Mouse (Mus musculus): ENCODE results near the gene Nat10. TPM values are rescaled to one million over a fixed set of nuclear protein-coding genes. Genes with fewer than 3 reads are reported as not detected.

Gene Nat10
- polyA plus RNA-seq, 1 experiment = 0.52 TPM

- H3K36me3 ChIP-seq (ENCODE audit: control insufficient read depth) = no peaks in the 10 kb centered on the region
- TF ChIP-seq TAL1 (IDR thresholded peaks at IDR 0.05; ENCODE audit: low read length) = no peak
- no peak for TF ChIP-seq GATA1 (IDR thresholded peaks at IDR 0.05; ENCODE audit: low read length)
- peaks cover 2% of the 10 kb centered on the region for H3K4me1 ChIP-seq (ENCODE audit: control insufficient read depth)
- no peak overlapping the region for H3K4me3 ChIP-seq (replicated peaks)
- no peaks in the 10 kb centered on the region for H3K9me3 ChIP-seq (ENCODE audit: control insufficient read depth, low read length)
- no peaks in the 10 kb centered on the region for H3K27me3 ChIP-seq (ENCODE audit: control insufficient read depth)
Observed at GRCm38 (mm10) chr2:103690425-103690824, 70.6 kb downstream of the Nat10 start.

GRCm38 (mm10) chr2:103687888-103688287 lies 73.2 kb downstream of the Nat10 start:
- TF ChIP-seq GATA1 (IDR thresholded peaks at IDR 0.05; ENCODE audit: low read length) = no peak
- TF ChIP-seq TAL1 (IDR thresholded peaks at IDR 0.05; ENCODE audit: low read length) = no peak
- H3K4me3 ChIP-seq (replicated peaks) = no peak overlapping the region
- no peaks in the 10 kb centered on the region for H3K9me3 ChIP-seq (ENCODE audit: control insufficient read depth, low read length)
- H3K4me1 ChIP-seq (ENCODE audit: control insufficient read depth) = peaks cover 8% of the 10 kb centered on the region
- H3K27me3 ChIP-seq (ENCODE audit: control insufficient read depth) = no peaks in the 10 kb centered on the region
- no peaks in the 10 kb centered on the region; the same call in 1 of the 2 replicates for H3K36me3 ChIP-seq (ENCODE audit: control insufficient read depth)

- Histone ChIP-seq H3K36me3 (ENCODE audit: control insufficient read depth) (no peaks in the 10 kb centered on the region; the same call in 1 of the 2 replicates), H3K9me3 (ENCODE audit: control insufficient read depth, low read length) (no peaks in the 10 kb centered on the region), H3K4me3 (replicated peaks) (no peak overlapping the region), H3K4me1 (ENCODE audit: control insufficient read depth) (peaks cover 8% of the 10 kb centered on the region), H3K27me3 (ENCODE audit: control insufficient read depth) (no peaks in the 10 kb centered on the region)
- TF ChIP-seq TAL1 (IDR thresholded peaks at IDR 0.05; ENCODE audit: low read length) (no peak), GATA1 (IDR thresholded peaks at IDR 0.05; ENCODE audit: low read length) (no peak)
Observed at GRCm38 (mm10) chr2:103687143-103687542, 73.9 kb downstream of the Nat10 start.

GRCm38 (mm10) chr2:103685581-103685980 lies 75.5 kb downstream of the Nat10 start:
- Histone ChIP-seq H3K9me3 (ENCODE audit: control insufficient read depth, low read length) (no peaks in the 10 kb centered on the region), H3K4me3 (replicated peaks) (no peak overlapping the region), H3K4me1 (ENCODE audit: control insufficient read depth) (peaks cover 8% of the 10 kb centered on the region), H3K36me3 (ENCODE audit: control insufficient read depth) (no peaks in the 10 kb centered on the region; the same call in 1 of the 2 replicates), H3K27me3 (ENCODE audit: control insufficient read depth) (no peaks in the 10 kb centered on the region)
- TF ChIP-seq GATA1 (IDR thresholded peaks at IDR 0.05; ENCODE audit: low read length) (no peak), TAL1 (IDR thresholded peaks at IDR 0.05; ENCODE audit: low read length) (no peak)

GRCm38 (mm10) chr2:103684926-103685577 lies 76.0 kb downstream of the Nat10 start:
- H3K4me1 ChIP-seq (ENCODE audit: control insufficient read depth) = peaks cover 8% of the 10 kb centered on the region
- no peak overlapping the region for H3K4me3 ChIP-seq (replicated peaks)
- H3K9me3 ChIP-seq (ENCODE audit: control insufficient read depth, low read length) = no peaks in the 10 kb centered on the region
- no peaks in the 10 kb centered on the region; the same call in 1 of the 2 replicates for H3K36me3 ChIP-seq (ENCODE audit: control insufficient read depth)
- no peaks in the 10 kb centered on the region for H3K27me3 ChIP-seq (ENCODE audit: control insufficient read depth)
- no peak for TF ChIP-seq GATA1 (IDR thresholded peaks at IDR 0.05; ENCODE audit: low read length)
- TF ChIP-seq TAL1 (IDR thresholded peaks at IDR 0.05; ENCODE audit: low read length) = no peak

GRCm38 (mm10) chr2:103684431-103684830 lies 76.6 kb downstream of the Nat10 start:
- peaks cover 8% of the 10 kb centered on the region for H3K4me1 ChIP-seq (ENCODE audit: control insufficient read depth)
- H3K27me3 ChIP-seq (ENCODE audit: control insufficient read depth) = no peaks in the 10 kb centered on the region
- H3K4me3 ChIP-seq (replicated peaks) = no peak overlapping the region
- TF ChIP-seq GATA1 (IDR thresholded peaks at IDR 0.05; ENCODE audit: low read length) = no peak
- no peak for TF ChIP-seq TAL1 (IDR thresholded peaks at IDR 0.05; ENCODE audit: low read length)
- no peaks in the 10 kb centered on the region; the same call in 1 of the 2 replicates for H3K36me3 ChIP-seq (ENCODE audit: control insufficient read depth)
- no peaks in the 10 kb centered on the region for H3K9me3 ChIP-seq (ENCODE audit: control insufficient read depth, low read length)

GRCm38 (mm10) chr2:103682927-103683442 lies 78.1 kb downstream of the Nat10 start:
- Histone ChIP-seq H3K27me3 (ENCODE audit: control insufficient read depth) (no peaks in the 10 kb centered on the region), H3K36me3 (ENCODE audit: control insufficient read depth) (no peaks in the 10 kb centered on the region; the same call in 1 of the 2 replicates), H3K4me3 (replicated peaks) (no peak overlapping the region), H3K4me1 (ENCODE audit: control insufficient read depth) (peaks cover 8% of the 10 kb centered on the region), H3K9me3 (ENCODE audit: control insufficient read depth, low read length) (no peaks in the 10 kb centered on the region)
- no peak for TF ChIP-seq TAL1 (IDR thresholded peaks at IDR 0.05; ENCODE audit: low read length)
- no peak for TF ChIP-seq GATA1 (IDR thresholded peaks at IDR 0.05; ENCODE audit: low read length)

GRCm38 (mm10) chr2:103682261-103682722 lies 78.8 kb downstream of the Nat10 start:
- no peaks in the 10 kb centered on the region for H3K27me3 ChIP-seq (ENCODE audit: control insufficient read depth)
- no peak overlapping the region for H3K4me3 ChIP-seq (replicated peaks)
- TF ChIP-seq TAL1 (IDR thresholded peaks at IDR 0.05; ENCODE audit: low read length) (no peak), GATA1 (IDR thresholded peaks at IDR 0.05; ENCODE audit: low read length) (no peak)

GRCm38 (mm10) chr2:103681149-103681548 lies 79.9 kb downstream of the Nat10 start:
- no peaks in the 10 kb centered on the region for H3K27me3 ChIP-seq (ENCODE audit: control insufficient read depth)
- TF ChIP-seq GATA1 (IDR thresholded peaks at IDR 0.05; ENCODE audit: low read length) (no peak), TAL1 (IDR thresholded peaks at IDR 0.05; ENCODE audit: low read length) (no peak)

More at GRCm38 (mm10) chr2:103682261-103682722, 78.8 kb downstream of the Nat10 start:
- Histone ChIP-seq H3K9me3 (ENCODE audit: control insufficient read depth, low read length) (no peaks in the 10 kb centered on the region), H3K36me3 (ENCODE audit: control insufficient read depth) (no peaks in the 10 kb centered on the region; the same call in 1 of the 2 replicates), H3K4me1 (ENCODE audit: control insufficient read depth) (peaks cover 8% of the 10 kb centered on the region)

More at GRCm38 (mm10) chr2:103681149-103681548, 79.9 kb downstream of the Nat10 start:
- peaks cover 8% of the 10 kb centered on the region for H3K4me1 ChIP-seq (ENCODE audit: control insufficient read depth)
- no peaks in the 10 kb centered on the region; the same call in 1 of the 2 replicates for H3K36me3 ChIP-seq (ENCODE audit: control insufficient read depth)
- H3K9me3 ChIP-seq (ENCODE audit: control insufficient read depth, low read length) = no peaks in the 10 kb centered on the region
- H3K4me3 ChIP-seq (replicated peaks) = no peak overlapping the region

Measured in erythroblast, embryonic 14.5 days (primary cell).